Mouse (Mus musculus): ENCODE data around the gene Mas1.

- no peak for TF ChIP-seq MAFK (IDR thresholded peaks at IDR 0.05; ENCODE audit: insufficient read depth, low read depth, low read length)
- TF ChIP-seq ZNF384 (IDR thresholded peaks at IDR 0.05; ENCODE audit: low read depth, low read length): no peak
- TF ChIP-seq HCFC1 (IDR thresholded peaks at IDR 0.05; ENCODE audit: borderline replicate concordance, insufficient read depth, low read length): no peak
- no peak for TF ChIP-seq ZC3H11A (IDR thresholded peaks at IDR 0.05; ENCODE audit: borderline replicate concordance, low read depth, low read length)
Measured at GRCm38 (mm10) chr17:12891054-12891453, 23.1 kb upstream of the Mas1 start.
